Mouse (Mus musculus): ENCODE measurements around the gene Gm20388. TPM values are rescaled to one million over a fixed set of nuclear protein-coding genes. Genes with fewer than 3 reads are reported as not detected.

The Gm20388 gene
- polyA plus RNA-seq, 1 experiment from 2014 or later, result not detected

DNA sequence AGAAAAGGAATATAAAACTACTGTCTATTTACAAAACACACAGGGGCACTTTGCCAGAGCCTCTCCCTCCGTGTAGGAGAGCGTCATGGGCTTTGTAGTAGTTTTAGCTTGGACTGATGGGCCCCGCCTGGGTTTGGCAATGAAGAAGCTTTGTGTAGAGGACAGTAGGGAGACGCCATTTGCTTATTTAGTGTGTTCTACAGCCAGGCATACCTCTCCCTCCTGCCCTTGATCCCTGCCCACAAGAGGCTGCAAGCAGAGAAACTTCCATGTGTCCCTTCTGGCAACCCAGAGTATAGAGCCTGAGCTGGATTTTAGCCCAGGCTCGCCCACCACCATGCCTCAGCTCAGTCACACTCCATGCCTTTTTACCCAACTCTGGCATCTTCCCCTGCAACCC is 4271.1 kb downstream of the Gm20388 start:
- Histone ChIP-seq H3K9ac (no peak overlapping the region), H3K4me3 (replicated peaks) (no peak overlapping the region), H3K27ac (no peak overlapping the region), H3K9me3 (replicated peaks) (no peaks in the 10 kb centered on the region), H3K27me3 (no peaks in the 10 kb centered on the region), H3K36me3 (no peaks in the 10 kb centered on the region), H3K4me2 (no peak overlapping the region), H3K4me1 (replicated peaks) (no peaks in the 10 kb centered on the region)
- ATAC-seq (ENCODE audit: low read depth), result no peak
- no peak for DNase-seq
- 67% methylated on average over 5 of the region's 5 CpGs for WGBS (ENCODE audit: insufficient replicate concordance)

DNA sequence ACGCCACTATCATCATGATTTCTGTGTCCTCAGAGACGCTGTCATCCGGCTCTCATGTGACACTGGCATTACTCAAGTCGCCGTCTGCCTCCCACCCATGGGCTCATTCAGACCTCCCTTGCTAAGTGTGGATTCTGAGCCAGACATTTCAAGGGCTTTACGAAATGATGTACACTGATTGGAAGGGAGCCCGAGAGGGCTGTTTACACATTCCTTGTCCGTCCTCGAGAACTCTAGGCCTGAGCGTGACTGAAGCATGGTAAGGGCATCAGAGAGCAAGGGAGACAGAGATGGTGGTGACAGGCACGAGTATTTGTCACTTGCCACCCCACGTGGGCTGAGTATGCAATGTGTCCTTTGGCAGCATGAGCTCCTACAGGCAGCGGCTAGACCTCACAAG is 4271.6 kb downstream of the Gm20388 start:
- Histone ChIP-seq H3K4me1 (replicated peaks) (no peaks in the 10 kb centered on the region), H3K36me3 (no peaks in the 10 kb centered on the region), H3K27me3 (no peaks in the 10 kb centered on the region), H3K9me3 (replicated peaks) (no peaks in the 10 kb centered on the region), H3K4me2 (no peak overlapping the region), H3K9ac (no peak overlapping the region), H3K4me3 (replicated peaks) (no peak overlapping the region), H3K27ac (no peak overlapping the region)
- ATAC-seq (ENCODE audit: low read depth) (no peak), DNase-seq (no peak)
- 58% methylated on average over 13 of the region's 13 CpGs for WGBS (ENCODE audit: insufficient replicate concordance)

DNA sequence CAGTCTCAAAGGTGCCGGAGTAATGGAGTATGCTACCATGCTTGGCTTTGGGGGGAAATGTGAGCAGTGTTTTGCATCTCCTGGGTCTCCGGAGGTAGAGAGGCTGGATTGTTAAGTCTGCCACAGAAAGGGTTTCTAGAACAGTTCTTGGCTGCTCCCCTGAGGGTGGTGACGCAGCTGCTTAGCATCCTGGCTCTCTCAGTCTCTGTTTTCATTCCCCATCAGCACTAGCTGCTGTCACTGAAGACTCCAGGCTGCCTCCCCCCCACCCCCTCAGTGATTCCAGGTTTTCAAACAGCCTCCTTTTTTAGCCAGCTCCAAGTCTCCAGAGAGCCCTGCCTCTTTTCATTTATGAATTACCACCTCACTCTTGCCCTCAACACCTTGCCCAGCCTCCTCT is 4273.4 kb downstream of the Gm20388 start:
- Histone ChIP-seq H3K4me3 (replicated peaks) (no peak overlapping the region), H3K4me1 (replicated peaks) (no peaks in the 10 kb centered on the region), H3K27ac (no peak overlapping the region), H3K4me2 (no peak overlapping the region), H3K27me3 (no peaks in the 10 kb centered on the region), H3K36me3 (no peaks in the 10 kb centered on the region), H3K9ac (no peak overlapping the region), H3K9me3 (replicated peaks) (no peaks in the 10 kb centered on the region)
- WGBS (ENCODE audit: insufficient replicate concordance), result 61% methylated on average over 3 of the region's 3 CpGs
- no peak for ATAC-seq (ENCODE audit: low read depth)
- no peak for DNase-seq

DNA sequence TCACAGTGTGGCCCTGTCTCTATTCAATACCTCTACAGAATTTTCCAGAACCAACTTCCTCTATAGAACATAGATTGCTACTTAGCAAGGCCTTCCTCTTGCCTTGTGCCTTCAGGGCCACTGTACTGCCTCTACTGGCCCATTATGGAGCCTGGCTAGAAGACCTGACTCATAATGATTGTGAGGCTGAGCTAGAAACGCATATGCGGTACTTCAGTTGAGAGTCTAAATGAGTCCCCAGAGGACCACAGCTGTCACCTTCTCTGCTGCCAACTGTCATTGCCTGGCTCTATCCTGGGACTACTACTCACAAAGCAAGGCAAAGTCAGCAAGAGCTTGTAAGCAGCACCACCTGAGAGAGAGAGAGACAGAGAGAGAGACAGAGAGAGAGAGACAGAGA is 4273.9 kb downstream of the Gm20388 start:
- H3K4me3 ChIP-seq (replicated peaks), result no peak overlapping the region
- H3K4me1 ChIP-seq (replicated peaks), result no peaks in the 10 kb centered on the region
- DNase-seq, result no peak
- H3K4me2 ChIP-seq, result no peak overlapping the region
- H3K27ac ChIP-seq, result no peak overlapping the region
- no peaks in the 10 kb centered on the region for H3K27me3 ChIP-seq
- no peaks in the 10 kb centered on the region for H3K36me3 ChIP-seq
- H3K9me3 ChIP-seq (replicated peaks), result no peaks in the 10 kb centered on the region
- 78% methylated on average over 2 of the region's 2 CpGs for WGBS (ENCODE audit: insufficient replicate concordance)
- H3K9ac ChIP-seq, result no peak overlapping the region
- no peak for ATAC-seq (ENCODE audit: low read depth)

DNA sequence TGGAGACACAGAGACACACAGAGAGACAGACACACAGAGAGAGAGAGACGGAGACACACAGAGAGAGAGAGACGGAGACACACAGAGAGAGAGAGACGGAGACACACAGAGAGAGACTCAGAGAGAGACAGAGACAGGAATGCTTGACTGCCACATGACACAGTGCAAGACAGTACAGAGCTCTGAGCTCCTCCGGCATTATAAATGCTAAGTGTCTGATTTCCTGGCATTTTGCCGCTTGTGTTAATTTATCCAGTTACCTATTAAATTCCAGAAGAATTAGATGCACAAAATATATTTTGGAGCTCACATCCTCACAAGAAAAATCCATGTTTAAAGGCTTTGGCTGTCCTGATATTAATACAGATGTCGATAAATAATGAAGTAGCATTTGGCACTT is 4274.4 kb downstream of the Gm20388 start:
- Histone ChIP-seq H3K9me3 (replicated peaks) (no peaks in the 10 kb centered on the region), H3K4me1 (replicated peaks) (no peaks in the 10 kb centered on the region), H3K27ac (no peak overlapping the region), H3K27me3 (no peaks in the 10 kb centered on the region), H3K4me2 (no peak overlapping the region), H3K36me3 (no peaks in the 10 kb centered on the region), H3K9ac (no peak overlapping the region), H3K4me3 (replicated peaks) (no peak overlapping the region)
- 76% methylated on average over 6 of the region's 6 CpGs for WGBS (ENCODE audit: insufficient replicate concordance)
- ATAC-seq (ENCODE audit: low read depth), result no peak
- no peak for DNase-seq

DNA sequence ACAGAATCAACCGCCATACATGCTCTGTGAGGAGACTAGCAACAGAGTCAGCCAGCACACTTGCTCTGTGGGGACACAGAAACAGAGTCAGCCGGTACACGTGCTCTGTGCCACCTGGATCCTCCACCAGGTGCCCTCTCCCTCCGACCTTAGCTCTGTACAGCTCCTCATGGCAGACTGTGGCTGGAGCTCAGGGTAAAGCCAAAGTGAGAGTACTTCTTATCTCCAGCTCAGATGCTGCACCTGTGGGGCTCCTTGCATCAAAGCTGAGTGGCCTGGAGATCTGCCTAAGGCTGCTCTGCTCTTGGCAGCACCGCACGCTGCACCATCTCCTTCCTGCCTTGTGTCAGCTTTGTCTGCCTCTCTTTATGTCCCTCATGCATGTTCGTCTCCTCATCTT is 4279.7 kb downstream of the Gm20388 start:
- no peaks in the 10 kb centered on the region for H3K27me3 ChIP-seq
- H3K4me3 ChIP-seq (replicated peaks), result no peak overlapping the region
- no peak overlapping the region for H3K9ac ChIP-seq
- no peak for ATAC-seq (ENCODE audit: low read depth)
- no peaks in the 10 kb centered on the region for H3K36me3 ChIP-seq
- no peak overlapping the region for H3K27ac ChIP-seq
- H3K9me3 ChIP-seq (replicated peaks), result no peaks in the 10 kb centered on the region
- WGBS (ENCODE audit: insufficient replicate concordance), result 64% methylated on average over 7 of the region's 7 CpGs
- no peak for DNase-seq
- no peak overlapping the region for H3K4me2 ChIP-seq
- H3K4me1 ChIP-seq (replicated peaks), result no peaks in the 10 kb centered on the region

DNA sequence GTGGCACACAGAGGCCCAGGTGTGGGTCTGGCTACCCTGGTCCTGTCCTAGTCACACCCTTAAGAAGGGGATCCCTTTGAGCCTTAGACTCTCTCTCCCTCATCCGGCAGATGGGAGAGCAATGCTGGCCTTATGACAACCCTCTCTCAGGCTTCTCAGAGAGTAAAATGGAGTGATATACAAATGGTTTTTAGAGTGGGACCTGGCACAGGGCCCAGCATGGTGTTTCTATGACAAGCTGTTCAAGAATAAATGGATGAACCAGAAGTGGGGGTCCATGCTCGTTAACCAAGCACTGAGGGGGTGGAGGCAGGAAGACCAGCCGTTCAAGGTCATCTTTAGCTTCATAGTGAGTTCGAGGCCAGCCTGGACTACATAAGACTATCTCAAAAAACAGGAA is 4281.6 kb downstream of the Gm20388 start:
- 65% methylated on average over 4 of the region's 4 CpGs for WGBS (ENCODE audit: insufficient replicate concordance)
- ATAC-seq (ENCODE audit: low read depth) (no peak), DNase-seq (no peak)
- H3K9me3 ChIP-seq (replicated peaks), result no peaks in the 10 kb centered on the region
- no peak overlapping the region for H3K9ac ChIP-seq
- no peaks in the 10 kb centered on the region for H3K36me3 ChIP-seq
- H3K4me3 ChIP-seq (replicated peaks), result no peak overlapping the region
- no peak overlapping the region for H3K4me2 ChIP-seq
- H3K27ac ChIP-seq, result no peak overlapping the region
- no peaks in the 10 kb centered on the region for H3K4me1 ChIP-seq (replicated peaks)
- H3K27me3 ChIP-seq, result no peaks in the 10 kb centered on the region

DNA sequence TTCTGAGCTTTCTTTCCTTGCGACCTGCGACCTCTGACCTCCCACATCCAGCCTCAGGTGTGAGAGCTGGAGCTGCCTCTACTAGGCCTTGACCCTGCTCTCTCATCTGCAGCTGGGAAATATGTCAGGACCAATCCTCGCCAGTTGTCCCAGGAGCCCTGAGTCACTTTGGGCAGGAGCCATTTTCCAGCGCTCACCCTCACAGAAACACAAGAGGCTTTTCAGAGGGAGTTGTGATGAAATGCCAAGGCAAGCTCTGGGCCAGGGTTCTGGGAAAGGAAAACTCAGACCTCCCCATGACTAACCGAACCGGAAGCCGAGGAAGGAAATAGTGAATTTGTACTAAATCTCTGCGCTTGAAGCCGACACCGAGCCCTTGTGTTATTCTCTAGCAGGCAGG is 4282.3 kb downstream of the Gm20388 start:
- Histone ChIP-seq H3K4me2 (no peak overlapping the region), H3K4me1 (replicated peaks) (no peaks in the 10 kb centered on the region), H3K9ac (no peak overlapping the region), H3K36me3 (no peaks in the 10 kb centered on the region), H3K9me3 (replicated peaks) (no peaks in the 10 kb centered on the region), H3K4me3 (replicated peaks) (no peak overlapping the region), H3K27ac (no peak overlapping the region), H3K27me3 (no peaks in the 10 kb centered on the region)
- 70% methylated on average over 10 of the region's 10 CpGs for WGBS (ENCODE audit: insufficient replicate concordance)
- no peak for ATAC-seq (ENCODE audit: low read depth)
- DNase-seq, result no peak

DNA sequence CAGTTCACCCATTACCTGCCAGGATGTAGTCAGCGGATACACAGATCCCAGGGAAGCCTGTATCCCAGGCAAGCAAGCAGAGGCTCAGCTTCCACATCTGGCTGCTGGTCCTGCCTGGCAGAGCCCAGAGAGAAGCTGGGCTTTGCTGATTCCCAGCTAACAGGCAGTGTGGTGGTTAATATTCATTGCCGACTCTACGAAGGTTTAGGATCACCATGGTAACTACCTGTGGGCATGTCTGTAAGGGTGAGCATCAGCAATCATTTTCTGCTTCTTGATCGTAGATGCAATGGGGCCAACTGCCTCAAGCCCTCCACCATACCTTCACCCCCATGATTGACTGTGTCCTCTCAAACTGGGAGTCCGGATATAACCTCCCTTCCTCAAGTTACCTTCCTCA is 4283.4 kb downstream of the Gm20388 start:
- ATAC-seq (ENCODE audit: low read depth) (no peak), DNase-seq (no peak)
- Histone ChIP-seq H3K9ac (no peak overlapping the region), H3K9me3 (replicated peaks) (no peaks in the 10 kb centered on the region), H3K4me2 (no peak overlapping the region), H3K4me1 (replicated peaks) (no peaks in the 10 kb centered on the region), H3K27me3 (0 out of 2 replicates have a peak, but pooled peaks cover 3% of the 10 kb centered on the region), H3K36me3 (no peaks in the 10 kb centered on the region), H3K27ac (no peak overlapping the region), H3K4me3 (replicated peaks) (no peak overlapping the region)
- WGBS (ENCODE audit: insufficient replicate concordance), result 70% methylated on average over 5 of the region's 5 CpGs

DNA sequence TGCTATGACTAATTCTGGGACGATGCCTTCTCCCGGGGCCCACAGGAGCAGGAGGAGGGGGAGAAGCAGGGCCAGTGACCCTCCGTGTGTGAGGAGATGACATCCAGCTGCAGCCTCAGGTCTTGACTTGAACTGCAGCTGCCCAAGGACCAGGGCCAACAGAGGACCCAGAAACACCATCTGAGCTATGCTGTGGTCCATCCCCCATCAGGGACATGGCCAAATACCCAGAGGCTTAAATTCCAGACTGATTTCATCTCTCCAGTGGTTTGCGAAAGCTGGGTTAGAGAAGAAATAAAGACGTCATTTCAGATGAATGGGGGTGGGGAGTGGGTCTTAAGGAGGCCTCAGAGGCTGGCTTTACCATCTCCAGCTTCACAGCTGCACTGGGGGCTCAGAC is 4285.6 kb downstream of the Gm20388 start:
- Histone ChIP-seq H3K27ac (no peak overlapping the region), H3K4me2 (no peak overlapping the region), H3K27me3 (0 out of 2 replicates have a peak, but pooled peaks cover 3% of the 10 kb centered on the region), H3K9ac (no peak overlapping the region), H3K4me1 (replicated peaks) (no peaks in the 10 kb centered on the region), H3K4me3 (replicated peaks) (no peak overlapping the region), H3K36me3 (no peaks in the 10 kb centered on the region), H3K9me3 (replicated peaks) (no peaks in the 10 kb centered on the region)
- ATAC-seq (ENCODE audit: low read depth), result no peak
- 56% methylated on average over 5 of the region's 5 CpGs for whole genome bisulfite sequencing (ENCODE audit: insufficient replicate concordance)
- DNase-seq, result no peak

DNA sequence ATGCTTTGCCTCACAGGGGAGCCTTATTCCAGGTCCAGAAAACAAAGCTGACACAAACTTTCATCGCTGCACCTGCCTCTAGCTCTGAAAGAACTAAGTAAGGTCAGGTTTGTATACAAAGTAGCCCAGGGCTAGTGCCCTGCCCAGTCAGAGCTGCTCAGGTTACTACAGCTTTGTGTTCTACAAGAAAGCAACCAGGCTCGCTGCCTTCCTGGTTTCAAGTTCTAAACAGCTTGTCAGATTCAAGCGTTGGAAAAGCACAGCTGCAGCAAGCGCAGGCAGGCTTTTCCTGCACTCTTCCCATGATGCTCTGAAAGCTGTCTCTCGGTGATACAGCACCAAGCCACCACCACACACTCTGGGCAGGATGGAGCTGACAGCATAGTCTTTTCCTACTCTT is 4286.2 kb downstream of the Gm20388 start:
- H3K4me2 ChIP-seq, result no peak overlapping the region

DNA sequence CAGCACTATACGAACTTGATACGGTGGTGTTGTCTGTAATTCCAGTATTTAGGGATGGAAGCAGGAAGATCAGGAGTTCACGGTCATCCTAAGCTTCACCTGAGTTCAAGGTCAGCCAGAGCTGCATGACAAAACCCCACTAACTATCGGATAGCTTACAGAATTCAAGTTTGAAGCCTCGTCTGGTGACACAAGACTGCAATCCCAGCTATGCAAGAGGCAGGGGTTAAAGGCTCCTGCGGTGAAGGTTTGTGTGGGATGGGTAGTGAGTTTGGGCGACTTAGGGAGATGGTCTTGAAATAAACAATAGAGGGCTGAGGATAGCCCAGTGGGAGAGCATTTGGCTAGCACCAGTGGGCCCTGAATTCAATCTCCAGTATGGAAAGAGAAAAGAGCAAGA is 4287.6 kb downstream of the Gm20388 start:
- Histone ChIP-seq H3K27me3 (peaks cover 3% of the 10 kb centered on the region; the same call in 1 of the 2 replicates), H3K4me3 (replicated peaks) (no peak overlapping the region), H3K9ac (no peak overlapping the region), H3K27ac (no peak overlapping the region), H3K4me2 (no peak overlapping the region), H3K36me3 (no peaks in the 10 kb centered on the region), H3K4me1 (replicated peaks) (no peaks in the 10 kb centered on the region), H3K9me3 (replicated peaks) (no peaks in the 10 kb centered on the region)
- DNase-seq (no peak), ATAC-seq (ENCODE audit: low read depth) (no peak)
- WGBS (ENCODE audit: insufficient replicate concordance), result 59% methylated on average over 7 of the region's 7 CpGs

More for the DNA sequence above, 4286.2 kb downstream of the Gm20388 start:
- ATAC-seq (ENCODE audit: low read depth) (no peak), DNase-seq (no peak)
- Histone ChIP-seq H3K4me1 (replicated peaks) (no peaks in the 10 kb centered on the region), H3K27me3 (0 out of 2 replicates have a peak, but pooled peaks cover 3% of the 10 kb centered on the region), H3K4me3 (replicated peaks) (no peak overlapping the region), H3K9me3 (replicated peaks) (no peaks in the 10 kb centered on the region), H3K9ac (no peak overlapping the region), H3K27ac (no peak overlapping the region), H3K36me3 (no peaks in the 10 kb centered on the region)
- WGBS (ENCODE audit: insufficient replicate concordance), result 46% methylated on average over 5 of the region's 5 CpGs

All from liver, embryonic 13.5 days (tissue).